Mouse (Mus musculus): Measurements from ENCODE around the gene Polr3h. TPM values are rescaled to one million over a fixed set of nuclear protein-coding genes. Genes with fewer than 3 reads are reported as not detected.
"Not testable (repeated sequence)": the region's sequence is repeated elsewhere in the genome, so short reads cannot be mapped to it uniquely, and the experiment has no call there.

Gene Polr3h
- polyA plus RNA-seq, 1 experiment from 2014 or later, result 103 TPM

GRCm38 (mm10) chr15:81914668-81915067, 11.4 kb downstream of the Polr3h start:
- no peak for ATAC-seq
- Histone ChIP-seq H3K9ac (replicated peaks; ENCODE audit: low read depth, low read length) (no peak overlapping the region), H3K4me3 (replicated peaks; ENCODE audit: low read length) (no peak overlapping the region), H3K36me3 (ENCODE audit: control insufficient read depth, insufficient read depth) (peaks cover 40% of the 10 kb centered on the region), H3K27ac (ENCODE audit: low read length) (no peak overlapping the region), H3K4me2 (ENCODE audit: low read length) (no peak overlapping the region), H3K4me1 (replicated peaks; ENCODE audit: control insufficient read depth, insufficient read depth, low read length) (no peaks in the 10 kb centered on the region), H3K27me3 (replicated peaks; ENCODE audit: control insufficient read depth, insufficient read depth, low read length) (no peaks in the 10 kb centered on the region), H3K9me3 (ENCODE audit: control insufficient read depth, low read length) (no peaks in the 10 kb centered on the region)
- WGBS, result 87% methylated on average over 5 of the region's 5 CpGs

- peaks cover 45% of the 10 kb centered on the region for H3K36me3 ChIP-seq (ENCODE audit: control insufficient read depth, insufficient read depth)
- no peak overlapping the region for H3K9ac ChIP-seq (replicated peaks; ENCODE audit: low read depth, low read length)
- ATAC-seq, result no peak
- H3K27me3 ChIP-seq (replicated peaks; ENCODE audit: control insufficient read depth, insufficient read depth, low read length), result no peaks in the 10 kb centered on the region
- H3K27ac ChIP-seq (ENCODE audit: low read length), result no peak overlapping the region
- H3K4me2 ChIP-seq (ENCODE audit: low read length), result no peak overlapping the region
- no peaks in the 10 kb centered on the region for H3K4me1 ChIP-seq (replicated peaks; ENCODE audit: control insufficient read depth, insufficient read depth, low read length)
- 79% methylated on average over 2 of the region's 2 CpGs for WGBS
- H3K4me3 ChIP-seq (replicated peaks; ENCODE audit: low read length), result no peak overlapping the region
- H3K9me3 ChIP-seq (ENCODE audit: control insufficient read depth, low read length), result no peaks in the 10 kb centered on the region
Observed at GRCm38 (mm10) chr15:81912498-81912897, 13.5 kb downstream of the Polr3h start.

GRCm38 (mm10) chr15:81908767-81909166, 17.3 kb downstream of the Polr3h start:
- not testable (repeated sequence) for H3K27me3 ChIP-seq (replicated peaks; ENCODE audit: control insufficient read depth, insufficient read depth, low read length); H3K9me3 ChIP-seq (ENCODE audit: control insufficient read depth, low read length); H3K9ac ChIP-seq (replicated peaks; ENCODE audit: low read depth, low read length); H3K27ac ChIP-seq (ENCODE audit: low read length); ATAC-seq; H3K4me3 ChIP-seq (replicated peaks; ENCODE audit: low read length); H3K4me2 ChIP-seq (ENCODE audit: low read length); H3K4me1 ChIP-seq (replicated peaks; ENCODE audit: control insufficient read depth, insufficient read depth, low read length)
- WGBS, result 88% methylated on average over 4 of the region's 4 CpGs
- H3K36me3 ChIP-seq (ENCODE audit: control insufficient read depth, insufficient read depth), result peaks cover 36% of the 10 kb centered on the region

GRCm38 (mm10) chr15:81907953-81908352, 18.1 kb downstream of the Polr3h start:
- 90% methylated on average over 8 of the region's 8 CpGs for WGBS
- no peaks in the 10 kb centered on the region for H3K9me3 ChIP-seq (ENCODE audit: control insufficient read depth, low read length)
- no peak for ATAC-seq
- H3K9ac ChIP-seq (replicated peaks; ENCODE audit: low read depth, low read length), result no peak overlapping the region
- no peak overlapping the region for H3K4me3 ChIP-seq (replicated peaks; ENCODE audit: low read length)
- no peaks in the 10 kb centered on the region for H3K27me3 ChIP-seq (replicated peaks; ENCODE audit: control insufficient read depth, insufficient read depth, low read length)
- H3K27ac ChIP-seq (ENCODE audit: low read length), result no peak overlapping the region
- peaks cover 32% of the 10 kb centered on the region for H3K36me3 ChIP-seq (ENCODE audit: control insufficient read depth, insufficient read depth)
- no peaks in the 10 kb centered on the region for H3K4me1 ChIP-seq (replicated peaks; ENCODE audit: control insufficient read depth, insufficient read depth, low read length)
- no peak overlapping the region for H3K4me2 ChIP-seq (ENCODE audit: low read length)

GRCm38 (mm10) chr15:81904939-81905338, 21.1 kb downstream of the Polr3h start:
- WGBS, result 28% methylated on average over 2 of the region's 2 CpGs
- Histone ChIP-seq H3K4me2 (ENCODE audit: low read length) (no peak overlapping the region), H3K27me3 (replicated peaks; ENCODE audit: control insufficient read depth, insufficient read depth, low read length) (no peaks in the 10 kb centered on the region), H3K4me3 (replicated peaks; ENCODE audit: low read length) (no peak overlapping the region), H3K36me3 (ENCODE audit: control insufficient read depth, insufficient read depth) (peaks cover 24% of the 10 kb centered on the region), H3K27ac (ENCODE audit: low read length) (no peak overlapping the region), H3K9ac (replicated peaks; ENCODE audit: low read depth, low read length) (no peak overlapping the region), H3K4me1 (replicated peaks; ENCODE audit: control insufficient read depth, insufficient read depth, low read length) (no peaks in the 10 kb centered on the region), H3K9me3 (ENCODE audit: control insufficient read depth, low read length) (no peaks in the 10 kb centered on the region)
- ATAC-seq, result no peak

GRCm38 (mm10) chr15:81898751-81899150, 27.3 kb downstream of the Polr3h start:
- no peak for ATAC-seq
- no peaks in the 10 kb centered on the region for H3K27me3 ChIP-seq (replicated peaks; ENCODE audit: control insufficient read depth, insufficient read depth, low read length)
- H3K9ac ChIP-seq (replicated peaks; ENCODE audit: low read depth, low read length), result no peak overlapping the region
- no peaks in the 10 kb centered on the region for H3K9me3 ChIP-seq (ENCODE audit: control insufficient read depth, low read length)
- no peak overlapping the region for H3K4me2 ChIP-seq (ENCODE audit: low read length)
- H3K27ac ChIP-seq (ENCODE audit: low read length), result no peak overlapping the region
- H3K4me3 ChIP-seq (replicated peaks; ENCODE audit: low read length), result no peak overlapping the region
- H3K36me3 ChIP-seq (ENCODE audit: control insufficient read depth, insufficient read depth), result peaks cover 14% of the 10 kb centered on the region
- whole genome bisulfite sequencing, result 84% methylated on average over 2 of the region's 2 CpGs
- no peaks in the 10 kb centered on the region for H3K4me1 ChIP-seq (replicated peaks; ENCODE audit: control insufficient read depth, insufficient read depth, low read length)

- Histone ChIP-seq H3K27ac (ENCODE audit: low read length) (no peak overlapping the region), H3K9me3 (ENCODE audit: control insufficient read depth, low read length) (no peaks in the 10 kb centered on the region), H3K27me3 (replicated peaks; ENCODE audit: control insufficient read depth, insufficient read depth, low read length) (no peaks in the 10 kb centered on the region), H3K4me1 (replicated peaks; ENCODE audit: control insufficient read depth, insufficient read depth, low read length) (no peaks in the 10 kb centered on the region), H3K4me2 (ENCODE audit: low read length) (no peak overlapping the region), H3K9ac (replicated peaks; ENCODE audit: low read depth, low read length) (no peak overlapping the region), H3K36me3 (ENCODE audit: control insufficient read depth, insufficient read depth) (peaks cover 12% of the 10 kb centered on the region), H3K4me3 (replicated peaks; ENCODE audit: low read length) (no peak overlapping the region)
- no peak for ATAC-seq
- WGBS, result 95% methylated on average over 5 of the region's 5 CpGs
Observed at GRCm38 (mm10) chr15:81897607-81898285, 28.3 kb downstream of the Polr3h start.

- peaks cover 20% of the 10 kb centered on the region for H3K36me3 ChIP-seq (ENCODE audit: control insufficient read depth, insufficient read depth)
- WGBS, result 89% methylated on average over 2 of the region's 2 CpGs
- H3K4me2 ChIP-seq (ENCODE audit: low read length), result no peak overlapping the region
- no peaks in the 10 kb centered on the region for H3K9me3 ChIP-seq (ENCODE audit: control insufficient read depth, low read length)
- no peak overlapping the region for H3K9ac ChIP-seq (replicated peaks; ENCODE audit: low read depth, low read length)
- H3K27ac ChIP-seq (ENCODE audit: low read length), result no peak overlapping the region
- no peak for ATAC-seq
- H3K27me3 ChIP-seq (replicated peaks; ENCODE audit: control insufficient read depth, insufficient read depth, low read length), result no peaks in the 10 kb centered on the region
- no peaks in the 10 kb centered on the region for H3K4me1 ChIP-seq (replicated peaks; ENCODE audit: control insufficient read depth, insufficient read depth, low read length)
- no peak overlapping the region for H3K4me3 ChIP-seq (replicated peaks; ENCODE audit: low read length)
Observed at GRCm38 (mm10) chr15:81896407-81896806, 29.6 kb downstream of the Polr3h start.

- H3K4me1 ChIP-seq (replicated peaks; ENCODE audit: control insufficient read depth, insufficient read depth, low read length), result no peaks in the 10 kb centered on the region
- peaks cover 13% of the 10 kb centered on the region for H3K36me3 ChIP-seq (ENCODE audit: control insufficient read depth, insufficient read depth)
- no peak overlapping the region for H3K27ac ChIP-seq (ENCODE audit: low read length)
- no peaks in the 10 kb centered on the region for H3K9me3 ChIP-seq (ENCODE audit: control insufficient read depth, low read length)
- no peak overlapping the region for H3K4me2 ChIP-seq (ENCODE audit: low read length)
- ATAC-seq, result no peak
- H3K9ac ChIP-seq (replicated peaks; ENCODE audit: low read depth, low read length), result no peak overlapping the region
- 100% methylated on average over 1 of the region's 1 CpGs for WGBS
- H3K27me3 ChIP-seq (replicated peaks; ENCODE audit: control insufficient read depth, insufficient read depth, low read length), result no peaks in the 10 kb centered on the region
- no peak overlapping the region for H3K4me3 ChIP-seq (replicated peaks; ENCODE audit: low read length)
Observed at GRCm38 (mm10) chr15:81894002-81894401, 32.0 kb downstream of the Polr3h start.
